Mouse (Mus musculus) mature B cell (primary cell): ENCODE results near the gene Prpf38b.

Experiments used
- in situ Hi-C: fragments of 300-500 bp; cut with MboI; formaldehyde crosslinking; loops from 2 replicates; pipeline ENCODE4 v1.14.3; 2019

Gene Prpf38b

DNA sequence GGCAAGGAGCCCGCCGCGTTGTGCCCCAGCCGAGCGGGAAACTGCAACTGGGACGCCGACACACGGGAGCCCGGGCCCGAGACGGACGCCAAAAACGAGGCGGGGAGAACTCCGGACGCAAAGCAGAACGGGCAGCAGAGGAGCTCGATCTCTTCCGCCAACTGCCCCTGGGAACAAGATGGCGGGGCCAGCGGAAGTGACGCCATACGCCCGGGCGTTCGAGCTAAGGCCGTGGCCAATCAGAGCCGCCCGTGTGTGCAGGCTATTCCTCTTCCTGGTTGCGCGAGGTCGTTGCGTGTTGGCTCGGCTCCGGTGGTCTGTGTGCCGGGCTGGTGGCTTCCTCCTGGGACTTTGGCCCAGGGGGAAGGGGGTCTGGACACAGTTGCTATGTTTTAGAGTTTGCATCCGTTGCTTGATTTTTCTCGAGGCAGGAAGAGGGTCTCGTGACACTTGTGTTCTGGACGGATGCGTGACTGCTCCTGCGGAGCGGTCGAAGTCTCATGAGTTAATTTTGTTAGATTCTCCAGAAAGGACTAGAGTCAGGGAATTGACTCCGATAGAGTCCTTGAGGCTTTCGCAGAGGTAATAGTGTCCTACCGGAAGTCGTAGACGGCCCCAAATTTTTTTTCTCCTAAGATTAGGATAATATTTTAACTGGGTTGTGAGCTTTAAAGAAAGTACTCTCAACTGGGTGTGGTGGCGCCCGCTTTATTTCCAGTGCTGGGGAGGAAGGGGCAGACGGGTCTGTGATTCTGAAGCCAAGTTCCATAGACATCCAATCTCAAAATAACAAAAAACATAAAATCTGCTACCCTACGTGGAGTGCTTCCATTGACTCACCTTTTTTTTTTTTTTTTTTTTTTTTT, at the start of gene Prpf38b:
Gene Prpf38b (minus strand): TSS at position 180 of the 866 bp plus-strand sequence.
- in situ Hi-C loops = no loop called here

DNA sequence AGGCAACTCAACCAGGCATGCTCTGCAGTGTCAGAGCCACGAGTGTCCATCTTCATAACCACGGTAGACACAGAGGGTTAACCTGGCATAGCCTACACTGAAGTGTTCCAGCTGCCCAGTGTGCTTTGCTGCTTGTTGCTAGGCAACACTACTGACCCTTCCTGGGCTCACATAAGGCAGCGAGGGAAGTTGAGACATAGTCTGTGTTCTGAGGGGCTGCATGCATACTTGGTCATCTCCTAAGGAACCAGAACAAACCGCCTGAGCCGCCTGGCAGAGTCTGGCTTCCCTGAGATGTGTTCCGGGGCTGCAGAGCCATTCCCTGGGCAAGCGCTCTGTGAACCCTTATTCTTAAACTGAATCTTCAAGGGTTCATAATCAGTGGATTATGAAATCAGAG, 49.7 kb upstream of the Prpf38b start:
- in situ Hi-C loops = no loop called here

DNA sequence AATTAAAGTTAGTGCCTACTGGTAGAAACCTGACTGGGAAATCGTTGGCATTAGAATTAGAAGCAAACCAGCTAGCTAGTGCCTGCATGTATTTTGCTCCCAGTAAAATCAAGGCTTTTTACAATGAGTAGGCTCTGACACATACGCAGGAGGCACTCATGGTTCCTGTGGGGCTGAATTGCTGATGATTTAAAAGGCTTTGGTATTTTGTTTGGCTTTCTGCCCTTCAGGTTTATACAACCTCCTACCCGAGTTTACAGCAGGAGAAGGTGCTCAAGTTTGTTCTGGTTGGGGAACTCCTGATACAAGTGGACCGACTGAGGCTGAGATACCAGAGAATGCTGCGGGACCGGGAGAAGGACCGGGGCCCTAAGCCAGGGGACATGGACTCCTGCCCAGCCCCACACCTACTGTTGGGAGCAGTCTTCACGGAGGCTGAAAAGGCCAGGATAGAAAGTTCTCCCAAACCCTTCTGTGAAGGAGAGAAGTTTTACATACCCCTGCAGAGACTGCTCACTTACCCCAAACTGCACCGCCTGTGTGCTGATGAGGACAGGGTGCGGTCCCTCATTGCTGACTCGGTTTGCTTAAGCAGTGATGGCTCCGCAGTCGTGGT, 48.3 kb upstream of the Prpf38b start:
- in situ Hi-C loops = no loop called here

DNA sequence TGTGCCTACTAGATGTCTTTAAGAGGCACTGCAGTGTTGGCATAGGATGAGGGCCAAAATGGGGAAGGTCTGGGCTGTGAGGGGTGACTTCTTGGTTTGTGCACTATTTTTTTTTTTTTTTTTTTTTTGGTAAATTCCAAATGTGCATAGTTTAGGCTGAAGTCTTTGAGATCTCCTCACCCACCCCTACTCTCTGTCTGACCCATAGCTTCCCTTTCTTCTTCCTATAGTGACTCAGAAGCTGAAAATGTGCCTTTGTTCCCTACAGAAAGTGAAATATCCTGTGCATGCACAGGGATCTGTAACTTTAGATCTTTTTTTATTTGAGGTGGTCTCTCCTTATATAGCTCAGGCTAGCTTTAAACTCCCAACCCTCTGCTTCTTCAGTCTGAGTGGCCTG, 46.4 kb upstream of the Prpf38b start:
- in situ Hi-C loops = no loop called here

DNA sequence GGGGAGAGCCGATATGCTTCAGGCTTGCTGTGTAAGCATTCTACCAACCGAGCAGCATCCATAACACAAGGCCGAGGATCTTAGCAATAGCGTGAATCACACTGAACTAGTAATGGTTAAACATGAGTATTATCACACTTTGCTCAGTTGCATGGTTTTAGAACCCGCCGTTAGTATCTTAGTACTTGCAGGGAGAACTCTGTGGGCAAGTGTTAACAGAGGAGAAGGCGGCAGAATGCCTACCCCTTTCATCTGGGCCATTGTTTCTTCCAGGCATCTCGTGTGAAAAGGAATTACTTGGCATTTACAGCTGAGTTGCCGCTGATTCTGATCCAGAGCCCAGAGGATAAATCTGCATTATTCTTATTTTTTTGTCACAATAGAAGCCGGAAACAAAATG, 29.5 kb upstream of the Prpf38b start:
- in situ Hi-C loops = no loop called here

DNA sequence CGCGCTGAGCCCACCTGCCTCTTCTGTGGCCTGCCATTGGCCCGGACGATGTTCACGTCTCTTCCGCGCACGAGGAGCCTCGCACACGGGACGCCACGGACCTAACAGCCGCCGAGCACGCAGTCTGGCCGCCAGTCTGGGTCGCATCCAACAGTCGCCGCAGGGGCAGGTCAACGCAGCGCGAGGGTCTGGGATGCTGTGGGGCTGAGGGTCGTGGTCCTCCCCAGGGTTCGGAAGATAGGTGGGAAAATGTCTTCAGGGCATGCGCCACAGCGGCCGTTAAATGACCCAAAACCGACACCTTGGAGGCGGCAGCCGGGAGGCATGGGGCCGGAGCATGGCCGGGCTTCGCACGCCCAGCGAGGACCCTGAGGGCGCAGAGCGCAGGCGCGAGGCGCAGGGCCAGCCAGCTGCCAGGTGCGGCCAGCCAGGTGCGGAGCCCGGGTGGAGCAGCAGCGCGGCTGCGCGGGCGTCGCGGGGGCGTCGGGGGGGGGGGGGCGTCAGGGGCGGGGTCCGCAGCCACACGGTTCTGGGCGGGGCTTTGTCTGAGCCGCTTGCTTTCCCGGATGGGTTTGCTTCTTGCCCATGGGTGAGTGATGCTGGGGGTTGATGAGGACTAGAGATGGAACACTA, 28.6 kb upstream of the Prpf38b start, which contains the start of gene Gm9857:
Gene Gm9857 (minus strand): TSS at position 445 of the 633 bp plus-strand sequence.
- in situ Hi-C loops = no loop called here

DNA sequence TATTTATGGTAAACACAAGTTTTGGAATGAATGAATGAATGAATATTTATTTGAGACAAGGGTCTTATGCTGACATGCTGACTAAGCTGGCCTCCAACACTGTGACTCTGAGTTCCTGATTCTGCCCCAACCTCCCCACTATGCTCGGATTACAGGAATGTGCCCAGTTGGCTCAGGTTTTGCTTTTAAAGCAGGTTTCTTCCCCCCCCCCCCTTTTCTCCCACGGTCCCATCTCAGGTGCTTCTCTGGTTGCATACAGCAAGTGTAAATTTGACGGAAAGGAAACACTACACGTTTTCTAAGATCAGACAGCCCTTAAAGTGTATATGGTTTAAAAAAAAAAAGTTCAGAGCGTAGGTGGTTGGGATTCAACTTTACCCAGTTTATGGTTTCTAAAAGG, 28.0 kb upstream of the Prpf38b start, which contains the start of gene Henmt1:
Gene Henmt1 (plus strand): TSS at position 301 of the 400 bp plus-strand sequence.
- in situ Hi-C loops = no loop called here

DNA sequence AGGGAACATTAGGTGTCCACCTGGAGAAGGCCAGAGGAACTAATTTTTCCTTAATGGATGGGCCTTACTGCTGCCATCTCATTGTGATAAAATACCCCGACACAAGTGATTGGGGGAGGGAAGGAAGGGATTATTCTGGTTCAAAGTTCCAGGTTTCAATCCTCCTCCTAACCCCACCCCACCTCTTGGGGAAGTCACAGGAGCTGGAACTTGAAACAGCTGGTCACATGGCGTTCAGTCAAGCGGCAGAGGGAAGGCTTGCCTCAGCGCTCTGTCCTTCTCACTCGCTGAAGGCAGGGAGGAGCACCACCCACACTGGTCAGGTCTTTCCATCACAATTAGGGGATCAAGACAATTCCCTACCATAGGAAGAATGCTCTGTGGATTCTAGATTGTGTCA, 27.2 kb upstream of the Prpf38b start:
- in situ Hi-C loops = no loop called here

DNA sequence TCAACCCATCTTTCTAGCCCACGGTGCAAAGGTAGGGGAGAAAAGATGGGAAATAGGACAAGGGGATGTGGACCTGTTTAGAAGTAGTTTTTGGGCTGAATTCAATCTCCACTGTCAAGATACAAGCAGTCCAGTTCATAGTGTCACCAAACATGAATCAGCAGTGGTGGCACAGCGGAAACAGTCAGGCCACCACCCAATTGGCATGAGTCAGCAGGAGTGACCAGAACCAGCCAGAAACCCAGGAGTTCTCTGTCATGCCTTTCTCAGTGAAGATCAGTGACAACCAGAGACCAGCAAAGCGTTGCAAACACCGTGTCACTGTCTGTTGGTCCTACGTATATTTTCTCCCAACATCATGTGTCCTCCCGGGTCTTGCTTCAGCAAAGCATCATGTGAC, 22.0 kb upstream of the Prpf38b start:
- in situ Hi-C loops = no loop called here

DNA sequence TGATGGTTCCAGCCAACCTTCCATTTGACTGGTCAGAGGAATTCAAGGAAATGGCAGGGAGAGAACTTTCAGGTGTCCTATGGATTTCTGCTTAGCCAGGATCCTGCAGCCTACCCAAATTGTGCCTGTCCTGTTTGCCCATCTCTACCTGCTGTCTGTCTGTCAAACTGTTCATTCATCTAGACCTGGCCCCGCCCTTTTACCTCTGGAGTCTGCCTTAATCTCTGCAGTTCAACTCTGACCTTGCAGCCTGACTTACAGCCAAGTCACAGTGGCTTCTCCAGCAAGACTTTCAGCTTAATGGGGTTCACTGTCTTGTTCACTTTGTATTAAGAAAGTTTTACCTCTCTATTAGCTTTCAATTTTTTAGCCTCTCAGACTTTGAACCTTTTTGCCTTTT, 14.8 kb upstream of the Prpf38b start:
- in situ Hi-C loops = no loop called here

DNA sequence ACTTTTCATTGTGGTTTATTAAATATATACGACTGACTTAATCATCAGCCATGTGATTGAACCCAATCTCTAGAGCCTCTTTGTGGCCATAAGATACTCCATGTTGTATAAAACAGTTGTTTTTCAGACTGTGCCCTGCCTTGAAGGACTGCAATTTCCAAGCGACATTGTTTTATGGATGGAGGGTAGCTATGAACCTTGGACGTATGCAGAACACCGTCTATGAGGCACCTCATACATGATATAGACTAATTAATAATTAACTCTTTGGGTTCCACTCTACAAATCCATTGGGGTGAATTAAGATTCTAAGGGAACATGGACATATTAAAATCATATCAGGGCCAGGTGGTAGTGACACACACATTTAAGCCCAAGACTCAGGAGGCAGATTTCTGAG, 14.2 kb upstream of the Prpf38b start:
- in situ Hi-C loops = no loop called here

DNA sequence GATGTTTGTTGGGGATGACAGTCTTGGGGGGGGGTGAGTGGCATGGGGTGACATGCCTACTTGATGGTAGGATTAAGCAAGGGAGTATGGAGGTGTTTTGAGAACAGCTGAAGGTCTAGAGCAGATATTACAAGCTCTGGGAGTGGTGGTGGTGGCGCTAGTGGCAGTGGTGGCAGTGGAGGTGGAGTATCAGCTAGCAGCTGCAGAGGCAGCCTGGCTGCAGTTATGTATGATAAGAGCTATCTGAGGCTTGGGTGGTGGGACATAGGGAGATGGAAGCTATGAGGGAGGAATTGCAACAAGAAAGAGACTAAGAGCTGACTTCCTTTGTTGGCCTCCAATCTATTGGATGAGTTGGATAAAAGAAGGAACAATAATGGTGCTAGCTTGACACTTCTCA, 10.3 kb upstream of the Prpf38b start:
- in situ Hi-C loops = no loop called here

DNA sequence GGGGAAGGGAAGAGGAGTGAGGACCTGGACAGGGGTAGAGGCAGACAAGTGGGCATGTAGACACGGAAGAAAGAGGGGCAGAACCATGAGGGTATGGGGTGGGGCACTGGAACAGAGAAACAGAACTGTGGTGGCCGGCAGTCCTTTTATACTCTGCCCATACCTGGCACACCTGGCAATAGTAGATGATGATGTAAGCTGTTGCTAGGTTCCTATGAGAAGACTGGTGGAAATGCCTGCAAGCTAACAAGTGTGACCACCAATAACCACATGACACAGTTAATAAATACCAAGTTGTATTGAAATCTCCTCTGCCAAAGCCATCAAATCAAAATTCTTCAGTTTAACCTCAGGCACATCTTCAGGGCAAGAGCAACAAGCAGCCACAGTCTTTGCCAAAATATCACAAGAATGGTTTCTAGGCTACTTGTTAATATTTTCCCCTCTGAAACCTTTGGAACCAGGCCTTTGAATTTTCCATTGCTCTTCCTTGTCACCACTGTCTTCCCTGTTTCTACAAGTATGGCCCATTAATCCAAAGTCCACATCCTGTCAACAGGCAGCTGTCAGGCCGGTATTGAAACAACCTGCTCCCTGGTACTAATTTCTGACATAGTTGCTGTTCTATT, 9.0 kb upstream of the Prpf38b start:
- in situ Hi-C loops = no loop called here

DNA sequence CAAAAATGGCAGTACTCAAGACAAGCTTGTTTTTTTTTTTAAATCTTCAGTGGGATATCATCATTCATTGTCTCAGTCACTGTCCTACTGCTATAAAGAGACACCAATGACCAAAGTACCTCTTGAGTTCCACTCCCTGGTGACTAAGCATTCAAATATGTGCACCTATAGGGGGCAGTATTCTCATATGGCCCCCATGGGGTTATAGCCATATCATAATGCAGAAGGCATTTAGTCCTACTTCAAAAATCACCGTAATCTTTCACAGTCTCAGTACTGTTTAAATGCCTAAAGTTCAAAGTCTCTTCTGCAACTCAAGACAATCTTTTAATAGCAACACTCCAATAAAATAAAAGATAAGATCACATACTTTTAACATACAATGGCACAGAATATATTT, 7.3 kb upstream of the Prpf38b start:
- in situ Hi-C loops = no loop called here

DNA sequence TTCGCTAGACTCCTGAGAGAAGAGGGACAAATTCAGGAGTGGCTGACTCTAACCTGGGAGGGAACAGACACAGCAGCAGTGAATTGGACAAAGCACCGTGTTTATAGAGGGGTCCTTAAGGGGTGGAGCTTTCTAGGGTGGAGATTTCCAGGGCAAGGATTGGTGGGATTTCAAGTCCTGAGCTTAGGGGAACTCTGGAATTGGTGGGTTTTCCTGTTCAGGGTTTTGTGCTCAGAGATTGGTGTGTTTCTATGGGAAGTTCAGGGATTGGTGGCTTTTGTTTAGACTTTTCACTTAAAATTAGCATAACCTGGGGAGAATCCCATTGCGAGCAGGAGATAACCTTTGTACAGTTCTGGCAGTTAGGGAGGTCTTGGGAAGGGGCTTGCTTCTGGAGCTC, 6.5 kb upstream of the Prpf38b start:
- in situ Hi-C loops = no loop called here

DNA sequence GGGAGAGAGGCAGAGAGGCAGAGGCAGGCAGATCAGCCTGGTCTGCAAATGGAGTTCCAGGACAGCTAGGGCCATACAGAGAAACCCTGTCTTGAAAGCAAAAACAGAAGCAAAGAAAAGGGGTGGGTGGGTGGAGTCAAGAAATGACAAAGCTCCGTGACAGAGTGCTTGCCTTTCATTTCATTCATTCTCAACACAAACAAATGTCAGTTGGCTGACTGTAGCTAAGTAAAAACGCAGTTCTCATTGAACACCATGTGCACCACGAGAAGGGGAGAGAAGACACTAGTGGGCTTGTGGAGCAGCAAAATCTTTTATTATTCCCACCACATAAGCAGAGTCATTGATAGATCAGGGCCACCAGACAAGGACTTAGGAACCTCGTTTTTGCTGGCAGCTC, 5.3 kb upstream of the Prpf38b start:
- in situ Hi-C loops = no loop called here

DNA sequence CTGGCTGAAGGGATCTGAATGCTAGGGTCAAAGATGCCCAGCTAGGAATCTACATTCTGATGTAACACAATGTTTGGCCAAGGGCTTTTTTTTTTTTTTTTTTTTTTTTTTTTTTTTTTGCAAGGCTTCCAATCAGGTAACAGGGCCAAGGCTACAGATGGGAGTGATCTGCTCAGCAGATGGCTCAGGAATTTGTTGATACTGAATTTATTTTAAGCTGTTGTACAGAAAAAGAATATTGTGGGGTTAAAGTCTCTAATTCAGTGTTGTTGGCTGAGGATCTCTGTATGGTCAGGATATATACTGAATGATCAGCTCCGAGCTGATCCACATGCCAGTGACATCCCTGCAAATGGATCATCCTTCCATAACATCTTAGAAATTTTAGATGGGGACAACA, 4.5 kb upstream of the Prpf38b start:
- in situ Hi-C loops = no loop called here

DNA sequence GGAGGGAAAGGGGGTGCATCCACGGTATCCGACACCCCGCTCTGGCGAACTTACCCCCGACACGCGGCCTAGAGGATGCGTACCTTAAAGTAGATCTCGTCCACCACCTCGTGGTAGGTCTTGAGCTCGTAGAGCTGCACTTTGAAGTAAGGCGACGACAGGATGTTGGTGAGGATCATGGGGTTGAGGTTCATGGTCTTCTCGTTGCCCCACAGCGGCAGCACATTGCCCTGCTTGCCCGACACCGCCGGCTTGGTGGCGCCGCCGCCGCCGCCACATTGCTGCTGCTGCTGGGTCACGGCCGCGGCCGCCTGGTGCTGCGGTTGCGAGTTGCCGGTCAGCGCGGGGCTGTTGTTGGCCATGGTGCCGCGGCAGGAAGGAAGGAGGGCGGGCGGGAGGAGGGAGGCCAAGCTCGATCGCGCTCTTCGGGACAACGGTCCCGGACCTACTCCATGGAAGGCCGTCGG, 413 bp downstream of the Prpf38b start:
- in situ Hi-C loops = no loop called here

DNA sequence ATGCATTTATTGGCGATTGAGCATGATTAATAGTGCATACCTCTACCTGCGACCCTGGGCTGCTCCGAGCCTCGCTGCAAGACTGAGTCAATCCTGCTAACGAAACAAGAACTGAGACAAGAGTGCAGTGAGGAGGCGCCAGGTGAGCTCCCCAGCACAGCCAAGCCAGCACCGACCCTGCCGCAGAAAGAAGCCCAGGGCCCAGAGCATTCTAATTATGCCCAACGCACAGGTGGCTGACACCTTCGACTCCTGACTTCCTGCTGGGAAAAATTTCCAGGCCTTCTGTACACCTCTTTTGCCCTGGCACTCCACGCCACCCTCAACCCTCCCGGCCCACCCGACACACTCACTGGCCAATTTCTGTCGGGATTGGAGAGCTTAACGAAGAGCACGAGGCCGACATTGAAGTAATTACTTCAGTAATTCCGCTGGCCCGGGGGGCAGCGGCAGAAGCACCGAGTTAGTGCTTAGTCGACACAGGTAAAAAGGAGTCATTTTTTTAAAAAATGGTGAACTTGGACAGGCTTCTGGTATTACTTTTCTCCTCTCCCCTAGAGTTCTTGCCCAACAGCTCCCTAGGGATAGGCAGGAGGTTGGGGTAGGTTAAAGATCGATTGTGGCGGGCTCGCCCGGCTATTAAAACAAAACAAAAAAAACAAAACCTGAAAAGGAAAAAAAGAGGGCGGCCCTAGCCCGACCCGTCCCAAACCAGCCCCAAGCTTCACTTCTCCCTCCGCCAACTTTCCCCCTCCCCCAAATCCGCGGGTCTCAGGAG, 1.0 kb downstream of the Prpf38b start:
- in situ Hi-C loops = no loop called here

DNA sequence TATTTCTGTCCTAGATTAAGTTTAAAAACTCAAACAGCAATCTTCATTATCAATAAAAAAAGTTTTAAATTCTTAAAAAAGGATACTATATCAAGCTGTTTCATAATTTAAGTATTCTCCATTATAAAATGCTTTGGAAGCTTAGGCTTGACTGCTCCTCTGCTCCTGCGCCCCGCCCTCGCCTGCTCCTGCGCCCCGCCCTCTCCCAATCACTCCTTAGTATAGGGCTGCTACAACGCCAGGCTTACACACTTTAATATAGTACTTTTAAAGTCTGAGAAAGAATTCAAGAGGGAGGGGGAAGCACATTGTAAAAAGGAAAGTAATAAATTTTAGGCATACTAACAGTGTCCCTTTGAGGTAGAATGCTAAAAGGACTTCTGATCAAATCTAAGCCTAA, 8.6 kb downstream of the Prpf38b start:
- in situ Hi-C loops = loop anchor here (5.0 kb wide), 1 partner anchor 56 kb away; no protein-coding TSS in a partner anchor

DNA sequence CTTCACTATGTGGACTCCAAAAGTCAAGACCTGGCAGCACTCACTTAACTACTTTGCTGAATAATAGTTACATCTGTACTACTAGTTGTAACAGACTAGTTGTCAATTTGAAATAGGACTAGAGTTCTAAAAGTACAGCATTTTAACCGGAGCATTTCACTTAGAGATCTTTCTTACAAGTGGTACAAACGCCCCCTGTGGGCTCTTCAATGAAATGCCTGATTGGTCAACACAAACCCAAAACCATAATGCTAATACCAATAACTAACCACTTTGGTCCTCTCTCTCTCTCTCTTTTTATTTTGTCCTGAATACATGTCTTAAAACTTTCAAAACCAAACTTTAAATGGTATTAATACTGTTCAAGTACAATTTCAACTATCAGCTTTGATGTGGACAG, 9.5 kb downstream of the Prpf38b start:
- in situ Hi-C loops = loop anchor here (5.0 kb wide), 1 partner anchor 55 kb away; no protein-coding TSS in a partner anchor
